Mouse (Mus musculus) T-helper 2 cell (primary cell): ENCODE measurements around the gene Mdga1.
"Not testable (repeated sequence)": the region's sequence is repeated elsewhere in the genome, so short reads cannot be mapped to it uniquely, and the experiment has no call there.

Source experiments
- in situ Hi-C: fragments of 300-600 bp; cut with MboI, MseI; formaldehyde crosslinking; loops from one replicate; pipeline ENCODE4 v1.15.1; 2025; ENCODE audit warnings: high pct_unique_total_duplicates

Mdga1 gene

DNA sequence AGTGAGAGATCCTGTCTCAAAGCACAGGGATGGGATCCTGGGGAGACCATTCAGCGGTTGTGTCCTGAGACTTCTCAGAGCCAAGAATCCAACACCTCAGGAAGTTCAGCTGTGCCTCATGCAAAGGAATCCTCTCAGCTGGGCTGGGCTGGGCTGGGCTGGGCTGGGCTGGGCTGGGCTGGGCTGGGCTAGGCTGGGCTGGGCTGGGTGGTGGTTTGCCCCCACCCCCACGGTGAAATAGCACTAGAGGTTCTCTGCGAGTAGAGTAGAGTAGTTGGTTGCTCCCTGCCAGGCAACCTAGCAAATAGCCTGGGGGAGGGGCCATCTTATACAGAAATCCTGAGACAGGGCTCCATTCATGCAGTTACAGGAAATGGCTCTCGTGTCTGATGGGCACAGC lies 156.6 kb downstream of the Mdga1 start:
- in situ Hi-C loops, result no loop called here

DNA sequence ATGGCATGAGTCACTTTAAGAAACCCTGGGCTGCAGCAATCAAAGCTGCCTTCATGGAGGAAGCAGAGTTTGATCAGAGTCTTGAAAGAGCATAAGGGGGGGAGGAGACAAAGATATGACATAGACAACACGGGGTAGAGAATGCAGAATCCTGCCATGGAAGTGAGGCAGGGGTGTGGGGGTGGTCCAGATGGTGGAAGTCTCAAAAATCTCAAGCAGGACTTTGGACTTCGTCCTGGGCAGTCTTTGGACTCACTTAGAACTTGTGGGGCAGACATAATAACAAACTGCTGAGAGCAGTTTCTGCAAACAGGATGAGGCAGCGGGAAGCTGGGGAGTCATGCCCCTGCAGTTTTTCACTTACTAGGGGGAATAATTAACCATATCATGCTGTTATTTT lies 166.3 kb downstream of the Mdga1 start:
- in situ Hi-C loops, result no loop called here

DNA sequence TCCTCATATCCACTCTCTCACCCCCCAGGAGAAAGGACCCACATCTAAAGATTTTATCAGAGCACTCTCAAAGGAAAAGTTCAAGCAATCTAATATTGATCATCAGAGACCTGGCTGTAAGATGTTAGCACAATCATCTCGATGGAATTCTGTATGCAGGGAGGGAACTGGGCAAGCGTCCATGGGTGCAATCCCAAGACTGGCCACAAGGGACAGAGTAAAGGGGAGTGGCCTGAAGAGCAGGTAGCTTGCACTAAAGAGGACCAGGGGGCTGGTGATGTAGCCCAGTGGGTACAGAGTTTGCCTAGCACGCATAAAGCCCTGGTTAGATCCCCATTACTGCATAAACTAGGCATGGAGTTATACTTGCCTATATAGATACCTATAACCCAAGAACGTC lies 168.5 kb downstream of the Mdga1 start:
- in situ Hi-C loops, result no loop called here

DNA sequence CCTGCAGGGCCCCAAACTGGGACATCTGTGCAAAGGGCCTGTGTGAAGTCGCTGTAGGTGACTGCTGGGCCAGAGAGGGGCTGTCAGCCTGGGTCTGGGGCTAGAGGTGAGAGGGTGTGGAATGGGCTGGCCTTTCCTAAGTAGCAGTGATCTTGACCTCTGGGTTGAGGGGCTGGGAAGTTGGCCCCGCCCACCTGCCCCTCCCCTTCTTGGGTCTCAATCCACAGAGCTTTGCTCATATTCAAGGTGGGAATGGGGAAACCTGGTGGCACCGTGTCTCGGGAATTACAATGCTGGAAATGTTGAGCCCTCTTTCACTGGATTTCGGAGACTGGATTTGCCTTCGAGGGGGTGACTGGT lies 169.8 kb downstream of the Mdga1 start:
- in situ Hi-C loops, result no loop called here

DNA sequence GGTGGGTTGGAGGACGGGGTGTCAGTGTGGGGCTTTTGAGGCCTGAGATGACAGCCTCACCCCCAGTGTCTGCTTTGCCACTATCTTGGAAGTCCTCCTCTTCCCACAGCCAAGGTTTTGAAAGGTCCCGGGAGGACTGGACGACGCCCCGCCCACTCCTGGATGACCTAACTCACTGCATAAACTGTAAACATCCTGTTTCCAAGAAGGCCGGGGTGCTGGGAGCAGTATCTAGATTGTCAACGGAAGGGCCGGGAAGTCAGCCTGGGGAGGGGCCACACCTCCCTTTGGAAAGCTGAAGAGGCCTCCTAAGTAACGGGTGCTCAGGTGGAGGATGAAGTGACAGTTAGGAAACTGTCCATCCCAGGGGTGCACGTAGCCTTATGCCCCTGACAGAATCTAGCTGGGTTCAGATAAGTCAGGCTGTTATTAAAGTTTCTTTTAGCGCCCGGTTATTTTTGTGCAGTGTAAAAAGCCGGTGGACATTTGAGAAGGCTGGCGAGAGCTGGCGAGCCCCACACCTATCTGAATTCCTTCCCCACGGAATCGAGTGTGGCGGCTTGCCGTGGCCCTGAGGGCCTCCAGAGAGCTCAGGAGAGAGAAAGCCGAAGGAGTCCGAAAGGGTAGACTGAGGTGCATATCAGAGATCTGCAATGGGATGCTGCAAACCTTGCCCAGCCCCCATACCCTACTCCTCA lies 170.3 kb downstream of the Mdga1 start:
- in situ Hi-C loops, result no loop called here

DNA sequence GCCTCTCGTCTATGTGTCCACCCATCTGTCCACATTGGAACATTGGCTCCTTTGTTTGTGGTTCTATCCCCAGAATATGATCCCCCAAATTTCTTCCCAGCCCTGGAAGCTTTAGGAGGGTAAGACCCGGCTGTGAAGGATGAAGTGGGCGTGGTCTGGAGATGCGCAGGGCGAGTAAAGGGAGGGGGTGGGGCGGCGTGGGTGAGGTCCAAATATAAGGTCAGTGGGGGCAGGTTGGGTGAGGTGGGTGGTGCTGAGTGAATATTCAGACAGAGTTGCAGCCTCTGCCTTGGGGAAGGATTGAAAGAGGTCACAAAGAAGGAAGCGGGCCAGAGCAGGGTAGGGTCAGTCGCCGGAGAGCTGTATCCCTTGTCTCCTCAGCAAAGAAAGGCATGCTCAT lies 171.7 kb downstream of the Mdga1 start:
- in situ Hi-C loops, result no loop called here

DNA sequence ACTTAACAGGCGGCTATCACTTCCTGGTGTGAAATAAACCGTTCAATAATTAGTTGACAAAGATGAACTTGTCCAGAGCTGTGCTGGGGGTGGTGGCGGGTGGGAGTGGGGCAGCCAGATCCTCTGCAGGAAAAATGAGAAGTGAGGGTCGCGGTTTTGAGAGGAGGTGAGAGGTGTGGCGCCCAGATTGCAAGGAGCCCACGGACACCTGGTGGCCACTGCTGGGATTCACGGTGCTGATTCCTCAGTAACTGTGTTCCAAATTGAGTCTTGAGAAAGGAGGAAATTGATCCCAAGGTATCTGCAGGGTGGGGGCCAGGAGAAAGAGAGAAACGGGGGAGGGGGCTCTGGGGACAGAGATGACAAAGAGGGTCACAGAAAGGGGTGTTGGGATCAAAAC lies 173.1 kb downstream of the Mdga1 start:
- in situ Hi-C loops, result no loop called here

DNA sequence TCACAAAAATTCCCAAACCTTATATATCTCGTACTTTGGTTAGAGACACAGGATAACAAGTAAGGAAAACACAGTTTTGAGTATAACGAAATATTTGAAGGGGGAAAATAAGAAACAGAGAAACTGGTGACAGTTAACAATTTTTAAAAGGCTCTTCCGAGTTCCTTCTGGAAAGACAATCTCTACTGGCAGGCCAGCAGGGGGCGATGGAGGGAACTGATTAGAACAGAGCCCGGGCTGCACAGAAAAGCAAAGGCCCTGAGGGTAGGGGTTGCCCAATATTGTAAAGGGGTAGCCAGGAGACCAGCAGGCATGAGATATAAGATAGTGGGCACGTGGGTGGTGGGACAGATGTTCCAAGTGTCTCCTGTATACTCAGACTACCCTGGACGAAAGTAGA lies 173.8 kb downstream of the Mdga1 start:
- in situ Hi-C loops, result no loop called here

DNA sequence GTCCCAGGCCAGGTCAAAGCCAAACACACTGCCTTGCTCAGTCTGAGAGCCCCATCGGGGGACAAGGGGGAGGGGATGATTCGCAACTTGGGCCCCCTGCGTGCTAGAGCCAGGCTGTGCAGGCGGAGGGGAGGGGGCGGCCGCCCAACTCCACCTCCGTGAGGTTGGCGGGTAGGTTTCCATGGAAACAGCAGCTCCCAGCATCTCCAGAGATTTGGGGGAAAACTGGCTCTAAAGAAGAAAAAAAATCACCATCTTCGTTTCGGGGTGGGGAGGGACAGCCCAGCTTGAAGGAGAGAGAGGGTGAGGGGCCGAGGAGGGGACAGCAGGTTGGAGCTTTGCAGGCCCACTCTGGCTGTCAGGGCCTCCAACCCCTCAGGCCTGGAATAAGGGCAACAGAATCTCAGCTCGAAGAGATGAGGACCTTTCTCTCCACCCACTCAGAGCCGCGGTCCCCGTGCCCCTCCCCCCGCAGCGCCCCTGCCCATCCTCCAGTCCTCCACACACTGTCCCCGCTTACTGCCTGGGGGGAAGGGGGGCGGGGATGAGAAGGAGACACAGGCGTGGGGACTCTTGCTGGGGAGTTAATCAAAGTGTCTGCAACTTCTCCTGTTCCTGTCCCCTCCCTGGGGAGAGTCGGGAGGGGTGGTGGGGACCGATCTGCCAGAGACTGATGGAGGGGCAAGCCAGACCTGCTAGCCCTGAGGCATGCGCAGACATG lies 174.7 kb downstream of the Mdga1 start:
- in situ Hi-C loops, result no loop called here

DNA sequence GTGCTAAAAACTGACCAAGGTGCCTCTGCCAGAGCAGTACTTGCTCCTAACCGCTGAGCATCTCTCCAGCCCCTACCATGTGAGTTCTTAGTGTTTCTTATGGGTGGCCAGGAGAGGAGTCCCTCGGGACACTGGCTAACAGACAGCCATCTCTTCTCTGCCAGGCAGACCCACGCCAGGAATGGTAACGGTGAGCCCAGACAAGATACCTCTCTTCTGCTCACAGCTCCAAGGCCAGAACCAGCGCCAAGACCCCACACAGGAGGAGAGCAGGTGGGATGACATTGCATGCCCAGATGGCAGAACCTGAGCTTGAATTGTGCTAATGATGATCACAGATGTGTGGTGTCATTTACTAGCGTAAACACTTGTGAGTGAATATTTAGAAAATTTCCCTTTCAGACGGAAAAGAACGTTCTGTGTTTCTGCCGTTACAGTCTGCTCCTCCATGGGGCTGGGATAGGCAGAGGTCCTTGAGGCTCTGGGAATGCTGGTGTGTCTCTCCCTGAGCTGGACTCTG lies 178.3 kb downstream of the Mdga1 start:
- in situ Hi-C loops, result loop anchor here (5.0 kb wide), 1 partner anchor 89 kb away; no protein-coding TSS in a partner anchor

DNA sequence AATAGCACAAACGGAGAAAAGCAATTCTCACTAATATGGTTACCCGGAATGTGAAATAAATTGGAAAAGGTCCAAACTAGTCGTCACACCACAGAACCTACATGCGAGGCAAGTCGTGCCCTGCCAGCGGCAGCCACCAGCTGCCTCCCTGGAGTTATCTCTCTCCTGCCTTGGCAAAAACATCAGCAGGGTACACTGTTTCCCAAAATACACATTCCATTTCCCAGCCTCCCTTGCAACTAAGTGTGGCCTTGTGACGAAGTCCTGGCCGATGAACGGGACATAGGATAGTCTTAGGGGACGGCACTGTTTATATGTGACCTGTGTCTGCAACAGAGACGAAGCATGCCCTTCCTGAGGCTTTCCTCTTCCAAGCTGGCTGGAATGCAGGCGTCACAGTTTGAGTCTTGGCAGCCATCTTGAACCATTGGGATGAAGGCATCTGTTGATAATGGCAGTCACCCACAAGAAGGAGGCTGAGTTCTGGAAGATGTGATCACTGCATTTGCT lies 179.6 kb downstream of the Mdga1 start:
- in situ Hi-C loops, result loop anchor here (5.0 kb wide), 1 partner anchor 88 kb away; no protein-coding TSS in a partner anchor

DNA sequence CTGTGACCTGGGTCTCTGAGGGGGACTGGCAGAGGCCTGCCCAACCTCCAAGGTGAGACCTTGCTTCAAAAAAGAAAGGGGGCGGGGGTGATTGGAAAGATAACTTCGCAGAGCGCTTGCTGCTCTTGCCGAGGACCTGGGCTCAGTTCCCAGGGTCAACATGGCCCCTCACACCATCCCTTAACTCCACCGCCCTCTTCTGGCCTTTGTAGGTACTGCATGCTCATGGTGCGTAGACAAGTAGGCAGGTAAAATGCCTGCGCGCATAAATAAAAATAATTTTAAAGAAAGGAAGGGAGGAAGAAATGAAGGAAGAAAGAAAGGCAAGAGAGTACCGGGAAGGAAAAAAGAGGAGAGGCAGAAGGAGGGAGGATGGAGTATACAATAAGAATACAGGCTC lies 180.2 kb downstream of the Mdga1 start:
- in situ Hi-C loops, result loop anchor here (5.0 kb wide), 1 partner anchor 87 kb away; no protein-coding TSS in a partner anchor

DNA sequence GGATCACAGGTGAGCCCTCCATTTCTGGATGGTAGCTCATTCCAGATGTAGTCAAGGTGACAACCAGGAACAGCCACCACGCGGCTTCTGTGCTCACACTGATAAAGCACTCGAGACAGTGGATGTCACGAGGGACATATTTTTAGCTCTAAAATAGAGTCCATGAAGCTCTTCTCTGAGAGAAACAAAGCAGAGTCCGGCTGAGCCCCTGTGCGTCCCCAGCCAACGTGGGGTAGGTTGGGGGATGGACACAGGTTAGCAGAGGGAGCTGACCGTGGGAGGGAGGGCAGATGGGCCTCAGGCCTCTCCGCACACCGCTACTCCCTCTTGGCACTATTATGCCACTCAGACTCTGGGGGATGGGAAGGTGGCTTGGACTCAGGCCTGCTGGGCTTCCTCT lies 181.3 kb downstream of the Mdga1 start:
- in situ Hi-C loops, result no loop called here

DNA sequence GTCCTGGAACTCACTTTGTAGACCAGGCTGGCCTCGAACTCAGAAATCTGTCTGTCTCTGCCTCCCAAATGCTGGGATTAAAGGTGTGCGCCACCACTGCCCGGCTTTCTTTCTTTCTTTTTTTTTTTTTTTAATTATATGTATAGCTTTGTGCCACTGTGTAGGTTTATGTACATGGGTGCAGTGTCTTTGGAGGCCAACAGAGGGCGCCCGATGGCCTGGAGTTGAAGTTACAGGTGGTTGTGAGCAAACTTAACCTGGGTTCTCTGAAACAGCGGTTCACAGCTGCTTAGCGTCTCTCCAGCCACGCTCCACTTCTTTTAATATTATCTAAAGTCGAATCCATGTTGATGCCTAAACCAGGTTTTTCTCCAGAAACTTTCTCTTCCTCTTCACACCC lies 185.1 kb downstream of the Mdga1 start:
- in situ Hi-C loops, result no loop called here

DNA sequence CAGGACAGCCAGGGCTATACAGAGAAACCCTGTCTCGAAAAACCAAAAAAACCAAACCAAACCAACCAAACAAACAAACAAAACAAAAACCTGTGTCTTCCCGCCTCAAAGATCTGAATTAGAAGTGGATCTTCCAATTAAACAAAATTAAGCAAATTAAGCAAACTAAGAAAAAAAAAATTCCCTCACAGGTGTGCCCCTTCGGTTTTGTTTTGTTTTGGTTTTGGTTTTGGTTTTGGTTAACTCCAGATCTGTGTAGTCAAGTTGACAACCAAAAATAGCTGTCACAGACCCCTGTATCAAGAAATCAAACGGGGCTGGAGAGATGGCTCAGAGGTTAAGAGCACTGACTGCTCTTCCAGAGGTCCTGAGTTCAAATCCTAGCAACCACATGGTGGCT lies 188.4 kb downstream of the Mdga1 start:
- in situ Hi-C loops, result not testable (repeated sequence)

DNA sequence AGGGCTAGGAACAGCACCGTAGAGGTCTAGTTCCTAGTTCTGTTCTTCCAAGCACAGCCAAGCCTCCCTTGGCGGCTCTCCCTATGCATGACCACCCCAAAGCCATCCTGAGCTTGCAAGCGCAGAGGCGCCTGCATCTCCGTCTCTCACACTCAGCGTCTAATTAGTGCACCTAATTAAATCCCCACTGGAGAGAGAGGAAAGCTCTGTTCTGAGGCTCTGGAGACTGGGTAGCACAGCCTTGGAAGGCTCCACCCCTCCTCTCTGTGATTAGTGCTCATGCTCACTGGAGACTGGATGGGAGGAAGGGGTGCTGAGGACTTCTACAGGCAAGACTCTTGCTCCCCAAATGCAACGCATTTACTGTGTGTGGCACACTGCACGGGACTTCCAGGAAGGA lies 191.9 kb downstream of the Mdga1 start:
- in situ Hi-C loops, result no loop called here
